Mouse (Mus musculus) embryonic facial prominence, embryonic 13.5 days (tissue): Measurements from ENCODE around the gene Agap1. TPM values are rescaled to one million over a fixed set of nuclear protein-coding genes. Genes with fewer than 3 reads are reported as not detected.

ENCODE experiments used
- ATAC-seq: fragments of 200-750 bp; cut with Nextera tagmentation; 2 replicates; pipeline ENCODE4 v1.8.0; 2017; ENCODE audit warnings: low read depth; ENCODE audit not compliant: insufficient number of reproducible peaks, insufficient read depth, low FRiP score, low TSS enrichment
- H3K27ac ChIP-seq: fragments of 300-500 bp; sonication (generic); 2 replicates; pipeline ENCODE4 v1.5.1; 2015; ENCODE audit warnings: moderate library complexity, mild to moderate bottlenecking, inconsistent platforms
- H3K27me3 ChIP-seq: fragments of 300-500 bp; sonication (generic); 2 replicates; pipeline ENCODE4 v1.6.1; 2015; ENCODE audit warnings: mild to moderate bottlenecking, inconsistent platforms
- H3K36me3 ChIP-seq: fragments of 300-500 bp; sonication (generic); 2 replicates; pipeline ENCODE4 v1.6.1; 2015; ENCODE audit warnings: mild to moderate bottlenecking, inconsistent platforms
- H3K4me1 ChIP-seq: fragments of 300-500 bp; sonication (generic); 2 replicates; pipeline ENCODE4 v1.6.1; 2015; ENCODE audit warnings: inconsistent platforms
- H3K4me2 ChIP-seq: fragments of 300-500 bp; sonication (generic); 2 replicates; pipeline ENCODE4 v1.6.1; 2015; ENCODE audit warnings: moderate library complexity, mild to moderate bottlenecking, inconsistent platforms
- H3K4me3 ChIP-seq: fragments of 300-500 bp; sonication (generic); 2 replicates; pipeline ENCODE4 v1.5.1; 2015; ENCODE audit warnings: mild to moderate bottlenecking, inconsistent platforms
- H3K9ac ChIP-seq: fragments of 300-500 bp; sonication (generic); 2 replicates; pipeline ENCODE4 v1.6.1; 2015; ENCODE audit warnings: mild to moderate bottlenecking, inconsistent platforms
- H3K9me3 ChIP-seq: fragments of 300-500 bp; sonication (generic); 2 replicates; pipeline ENCODE4 v1.6.1; 2016; ENCODE audit warnings: inconsistent platforms
- WGBS: fragments of 180-500 bp; shearing (Covaris S2); methylation state at CpG from one replicate; pipeline ENCODE4 v1.1.7; 2015; ENCODE audit warnings: mixed read lengths; 5-methylcytosine and 5-hydroxymethylcytosine counted together
- polyA plus RNA-seq: library from polyadenylated mRNA; unstranded; fragments of >200 nt; fragmentation: Nextera tagmentation; extraction: Ambion mirVana; gene quantifications from 2 replicates; pipeline ENCODE4 v1.2.1, GENCODE M21; 2015

Agap1 gene
- polyA plus RNA-seq, 1 experiment from 2014 or later: 14.4 TPM

DNA sequence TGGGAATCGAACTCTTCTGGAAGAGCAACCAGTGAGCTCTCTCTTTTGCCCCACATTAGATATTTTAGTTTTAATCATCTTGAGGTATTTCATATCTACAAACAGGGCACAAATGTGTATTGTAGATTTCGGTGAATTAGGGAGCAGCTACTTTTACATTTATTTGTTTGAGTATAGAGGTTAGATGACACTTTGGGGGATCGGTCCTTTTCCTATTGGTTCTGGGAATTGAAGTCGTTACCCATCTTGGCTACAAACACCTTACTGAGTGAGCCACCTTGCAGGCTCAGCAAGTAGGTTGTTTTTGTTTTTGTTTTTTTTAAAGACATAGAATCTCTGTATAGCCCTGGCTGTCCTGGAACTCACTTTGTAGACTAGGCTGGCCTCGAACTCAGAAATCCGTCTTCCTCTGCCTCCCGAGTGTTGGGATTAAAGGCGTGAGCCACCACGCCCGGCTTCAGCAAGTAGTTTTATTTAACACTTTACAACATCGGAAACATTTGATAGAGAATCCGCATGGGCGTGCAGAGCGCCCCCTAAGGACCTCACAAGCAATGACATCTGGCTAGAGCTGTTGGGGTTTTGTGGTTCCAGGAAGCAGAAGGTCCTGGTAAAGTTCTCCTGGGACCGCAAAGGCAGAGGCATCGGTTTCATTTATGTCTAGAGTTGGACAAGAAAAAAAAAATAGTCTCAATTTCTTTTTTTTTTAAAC, 484.4 kb downstream of the Agap1 start:
- WGBS: 25% methylated on average over 16 of the region's 16 CpGs
- H3K4me1 ChIP-seq: peaks cover 28% of the 10 kb centered on the region
- no peaks in the 10 kb centered on the region for H3K36me3 ChIP-seq
- no peak overlapping the region for H3K4me3 ChIP-seq
- H3K9me3 ChIP-seq: no peaks in the 10 kb centered on the region
- H3K27ac ChIP-seq: no peak overlapping the region
- ATAC-seq: no peak
- H3K4me2 ChIP-seq: no peak overlapping the region
- peaks cover 98% of the 10 kb centered on the region for H3K27me3 ChIP-seq
- no peak overlapping the region for H3K9ac ChIP-seq

GRCm38 (mm10) chr1:89939596-89939960, 485.0 kb downstream of the Agap1 start:
- Histone ChIP-seq H3K9me3 (no peaks in the 10 kb centered on the region), H3K4me3 (no peak overlapping the region), H3K4me1 (peaks cover 24% of the 10 kb centered on the region), H3K27ac (no peak overlapping the region), H3K4me2 (no peak overlapping the region), H3K27me3 (peaks cover 98% of the 10 kb centered on the region), H3K9ac (no peak overlapping the region), H3K36me3 (no peaks in the 10 kb centered on the region)
- ATAC-seq: no peak
- 25% methylated on average over 16 of the region's 16 CpGs for WGBS

DNA sequence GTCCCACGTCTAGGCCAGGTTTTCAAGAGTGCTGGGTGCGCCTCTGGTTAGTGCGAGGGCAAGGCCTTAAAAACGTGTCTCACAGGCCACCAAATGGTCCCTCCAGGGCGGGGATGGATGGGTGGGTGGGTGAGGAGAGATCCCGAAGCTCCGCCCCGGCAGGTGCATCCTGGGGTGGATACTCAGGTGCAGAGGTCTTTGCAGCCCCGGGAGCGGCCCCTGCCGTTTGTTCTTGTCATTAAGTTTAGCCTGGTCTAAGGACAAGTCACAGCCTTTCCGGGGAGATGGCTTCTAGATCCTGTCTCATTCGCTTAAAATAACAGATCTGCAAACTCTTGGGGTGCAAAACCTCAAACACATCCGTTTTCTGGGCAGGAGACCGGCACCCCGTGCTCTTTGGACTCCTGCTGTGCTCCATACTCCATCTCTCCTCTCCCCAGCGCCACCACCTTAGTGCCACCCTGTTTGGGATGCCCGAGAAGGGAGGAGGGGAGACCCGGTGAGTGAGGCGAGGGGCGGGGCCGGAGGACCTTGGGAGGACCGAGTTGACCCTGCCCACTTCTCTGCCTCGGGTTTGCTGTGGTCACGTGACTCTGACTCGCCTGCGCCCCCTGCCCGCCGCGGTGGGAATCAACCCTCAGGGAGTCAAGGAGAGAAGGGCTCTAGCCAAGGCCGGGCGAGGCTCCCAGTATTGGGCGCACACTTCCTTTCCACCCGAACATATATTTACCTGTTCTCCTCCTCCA, 485.5 kb downstream of the Agap1 start:
- WGBS: 3% methylated on average over 34 of the region's 34 CpGs
- ATAC-seq: peak; percentile 39; the same call in 1 of the 2 replicates
- H3K9me3 ChIP-seq: no peaks in the 10 kb centered on the region
- H3K4me3 ChIP-seq: peak overlapping the region; percentile 5
- H3K4me2 ChIP-seq: peak overlapping the region; percentile 12; the same call in 1 of the 2 replicates
- H3K36me3 ChIP-seq: no peaks in the 10 kb centered on the region
- H3K27ac ChIP-seq: no peak overlapping the region
- peaks cover 98% of the 10 kb centered on the region for H3K27me3 ChIP-seq
- H3K9ac ChIP-seq: no peak overlapping the region
- H3K4me1 ChIP-seq: peaks cover 24% of the 10 kb centered on the region

DNA sequence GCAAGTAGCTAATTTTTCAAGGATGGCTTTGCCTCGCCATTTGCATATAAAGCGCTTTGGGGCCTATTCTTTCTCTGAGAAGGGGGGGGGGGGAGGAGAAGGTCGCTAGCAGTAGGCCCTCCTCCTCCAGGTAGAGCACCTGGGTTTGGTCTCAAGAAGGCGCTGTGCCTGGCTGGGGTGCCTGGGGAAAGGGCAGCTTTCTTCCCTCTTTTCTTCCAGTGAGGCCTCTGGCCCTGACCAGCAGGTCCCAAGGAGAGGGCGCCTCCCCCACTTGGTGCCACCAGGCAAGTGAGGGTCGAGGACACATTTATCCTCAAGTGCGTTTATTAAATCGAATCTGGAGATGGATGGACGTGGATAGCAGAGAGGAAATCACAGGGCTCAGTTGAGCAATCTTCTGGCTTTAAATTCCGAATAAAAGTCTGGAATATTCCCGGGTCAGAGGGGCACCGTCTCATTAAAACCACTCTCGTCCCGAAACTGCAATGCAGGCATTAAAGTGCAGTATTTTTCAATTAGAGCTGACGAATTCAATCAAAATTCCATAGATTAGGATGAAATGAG, 486.4 kb downstream of the Agap1 start:
- 8% methylated on average over 15 of the region's 15 CpGs for WGBS
- Histone ChIP-seq H3K27ac (no peak overlapping the region), H3K4me3 (no peak overlapping the region), H3K9me3 (no peaks in the 10 kb centered on the region), H3K36me3 (no peaks in the 10 kb centered on the region), H3K4me1 (peaks cover 17% of the 10 kb centered on the region), H3K9ac (no peak overlapping the region), H3K27me3 (peaks cover 98% of the 10 kb centered on the region), H3K4me2 (peak overlapping the region; percentile 59; the same call in 1 of the 2 replicates)
- no peak for ATAC-seq

GRCm38 (mm10) chr1:89941701-89942381, 487.2 kb downstream of the Agap1 start:
- peaks cover 98% of the 10 kb centered on the region for H3K27me3 ChIP-seq
- H3K9ac ChIP-seq: peak overlapping the region; percentile 63
- peak overlapping the region; percentile 59 for H3K4me2 ChIP-seq
- peaks cover 17% of the 10 kb centered on the region for H3K4me1 ChIP-seq
- no peaks in the 10 kb centered on the region for H3K36me3 ChIP-seq
- H3K4me3 ChIP-seq: peak overlapping the region; percentile 33
- ATAC-seq: no peak
- no peaks in the 10 kb centered on the region for H3K9me3 ChIP-seq
- no peak overlapping the region for H3K27ac ChIP-seq
- WGBS: under 1% methylated on average over 40 of the region's 40 CpGs

DNA sequence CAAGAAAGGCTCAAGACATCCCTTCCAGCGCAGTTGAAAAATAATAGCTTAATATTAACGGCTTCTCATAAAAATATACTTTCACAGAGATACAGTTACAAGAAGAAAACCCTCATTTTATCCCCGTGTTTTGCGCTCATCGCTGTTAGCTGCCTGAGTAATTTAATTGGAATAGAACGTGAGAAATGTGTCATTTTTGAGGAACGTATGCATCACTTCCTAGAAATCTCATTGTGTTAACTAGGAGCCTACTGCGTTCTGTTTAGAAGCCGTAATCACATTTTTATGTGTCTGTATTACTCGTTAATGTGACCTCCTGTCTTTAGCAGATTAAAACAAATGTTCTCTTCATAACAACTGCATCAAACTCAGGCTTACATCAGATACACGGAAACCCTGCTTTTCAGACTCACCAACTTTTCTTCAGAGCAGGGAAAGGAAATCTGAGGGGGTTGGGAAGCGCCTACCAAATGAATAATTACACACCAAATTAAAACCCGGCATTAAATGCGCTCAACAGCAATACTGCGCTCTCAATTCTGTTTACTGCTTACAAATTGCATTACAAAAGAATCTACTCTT, 487.9 kb downstream of the Agap1 start:
- Histone ChIP-seq H3K27me3 (peaks cover 98% of the 10 kb centered on the region), H3K9me3 (no peaks in the 10 kb centered on the region), H3K36me3 (no peaks in the 10 kb centered on the region), H3K4me3 (peak overlapping the region; percentile 33), H3K27ac (no peak overlapping the region), H3K4me1 (peaks cover 17% of the 10 kb centered on the region), H3K9ac (no peak overlapping the region), H3K4me2 (peak overlapping the region; percentile 59)
- ATAC-seq: no peak
- WGBS: 2% methylated on average over 15 of the region's 15 CpGs

DNA sequence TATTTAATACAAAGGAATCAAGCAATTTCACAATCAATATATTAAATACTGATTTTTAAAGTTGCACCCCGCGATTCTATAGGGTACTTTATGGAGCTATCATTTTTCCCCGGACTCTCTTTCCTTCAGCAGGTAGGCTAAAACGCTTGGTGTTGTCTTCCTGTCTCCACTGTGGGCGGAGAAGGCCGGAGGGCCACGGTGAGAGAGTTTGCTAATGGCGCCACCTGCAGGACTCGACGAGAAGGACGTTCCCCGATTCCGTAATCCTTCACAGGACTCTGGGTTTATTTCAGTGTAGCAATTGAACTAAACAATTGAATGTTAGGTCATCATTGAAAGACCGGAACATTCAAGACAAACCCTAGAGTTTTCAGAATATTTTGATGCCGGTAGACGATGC, 488.6 kb downstream of the Agap1 start:
- Histone ChIP-seq H3K4me3 (no peak overlapping the region), H3K4me2 (no peak overlapping the region), H3K9me3 (no peaks in the 10 kb centered on the region), H3K9ac (no peak overlapping the region), H3K27ac (no peak overlapping the region), H3K27me3 (peaks cover 98% of the 10 kb centered on the region), H3K36me3 (no peaks in the 10 kb centered on the region), H3K4me1 (peaks cover 17% of the 10 kb centered on the region)
- WGBS: 3% methylated on average over 16 of the region's 16 CpGs
- ATAC-seq: no peak
